Mouse (Mus musculus) limb, embryonic 11.5 days (tissue): Measurements from ENCODE around the gene Gcdh. TPM values are rescaled to one million over a fixed set of nuclear protein-coding genes. Genes with fewer than 3 reads are reported as not detected.

ENCODE experiments used
- ATAC-seq: fragments of 200-750 bp; cut with Nextera tagmentation; 2 replicates; pipeline ENCODE4 v1.8.0; 2017; ENCODE audit warnings: low read depth; ENCODE audit not compliant: insufficient number of reproducible peaks, low FRiP score, low TSS enrichment
- DNase-seq: peaks from one replicate; pipeline ENCODE4 v3.0.0-alpha.2; 2015; ENCODE audit warnings: low spot score
- H3K27ac ChIP-seq: fragments of 300-500 bp; sonication (generic); replicated peaks from 2 replicates; pipeline ENCODE4 v1.5.1; 2014; ENCODE audit warnings: low read depth, mild to moderate bottlenecking, low read length
- H3K27me3 ChIP-seq: fragments of 300-500 bp; sonication (generic); 2 replicates; pipeline ENCODE4 v1.6.1; 2014; ENCODE audit warnings: mild to moderate bottlenecking, low read length, mixed read lengths; ENCODE audit not compliant: control insufficient read depth, insufficient read depth
- H3K36me3 ChIP-seq: fragments of 300-500 bp; sonication (generic); 2 replicates; pipeline ENCODE4 v1.6.1; 2014; ENCODE audit warnings: mild to moderate bottlenecking, low read length, moderate library complexity, mixed read lengths; ENCODE audit not compliant: control insufficient read depth, insufficient read depth
- H3K4me1 ChIP-seq: fragments of 300-500 bp; sonication (generic); 2 replicates; pipeline ENCODE4 v1.6.1; 2014; ENCODE audit warnings: low read length, mixed read lengths; ENCODE audit not compliant: control insufficient read depth, insufficient read depth
- H3K4me2 ChIP-seq: fragments of 300-500 bp; sonication (generic); 2 replicates; pipeline ENCODE4 v1.6.1; 2014; ENCODE audit warnings: low read depth, mild to moderate bottlenecking, moderate library complexity; ENCODE audit not compliant: severe bottlenecking
- H3K4me3 ChIP-seq: fragments of 300-500 bp; sonication (generic); 2 replicates; pipeline ENCODE4 v1.5.1; 2014; ENCODE audit warnings: low read depth, low read length
- H3K9ac ChIP-seq: fragments of 300-500 bp; sonication (generic); 2 replicates; pipeline ENCODE4 v1.6.1; 2014; ENCODE audit warnings: mild to moderate bottlenecking, low read length
- H3K9me3 ChIP-seq: fragments of 300-500 bp; sonication (generic); 2 replicates; pipeline ENCODE4 v1.6.1; 2016; ENCODE audit warnings: low read length; ENCODE audit not compliant: control insufficient read depth
- WGBS: fragments of 180-500 bp; shearing (Covaris S2); extraction: QIAGEN DNeasy Blood & Tissue Kit; methylation state at CpG from one replicate; pipeline ENCODE4 v1.1.7; 2014; 5-methylcytosine and 5-hydroxymethylcytosine counted together
- microRNA-seq: library from miRNA; unstranded; fragments of <30 nt; microRNA quantifications from one replicate; pipeline ENCODE4, GENCODE M21; 2016
- polyA plus RNA-seq: library from polyadenylated mRNA; unstranded; fragments of >200 nt; fragmentation: Nextera tagmentation; extraction: Ambion mirVana; gene quantifications from 2 replicates; pipeline ENCODE4 v1.2.1, GENCODE M21; 2014

Gene Gcdh
- polyA plus RNA-seq, 1 experiment from 2014 or later, result 43.3 TPM

DNA sequence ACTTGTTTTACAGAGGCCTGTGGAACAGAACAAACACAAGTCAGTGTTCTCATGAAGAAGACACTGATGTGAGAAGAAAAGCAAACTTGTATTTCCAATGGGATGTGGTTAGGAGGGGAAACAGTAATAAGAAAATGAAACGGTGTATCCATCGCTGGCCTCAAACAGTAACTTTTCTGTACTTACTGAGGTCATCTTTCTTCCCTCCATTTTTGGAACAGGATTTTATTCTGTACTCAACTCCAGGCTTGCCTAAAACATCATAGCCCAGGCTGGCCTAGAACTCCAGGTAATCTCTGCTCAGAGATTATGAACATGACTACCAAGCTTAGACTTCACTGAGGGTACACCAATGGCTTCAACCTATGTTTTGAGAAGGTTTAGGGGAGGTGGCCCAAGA is 54.3 kb downstream of the Gcdh start:
- H3K36me3 ChIP-seq, result peaks cover 61% of the 10 kb centered on the region
- H3K27me3 ChIP-seq, result no peaks in the 10 kb centered on the region
- no peak overlapping the region for H3K27ac ChIP-seq
- WGBS, result 98% methylated on average over 2 of the region's 2 CpGs
- peak overlapping the region; percentile 91; the same call in 1 of the 2 replicates for H3K9ac ChIP-seq
- no peaks in the 10 kb centered on the region for H3K9me3 ChIP-seq
- no peak for ATAC-seq
- H3K4me1 ChIP-seq, result peaks cover 29% of the 10 kb centered on the region
- peak overlapping the region; percentile 94 for H3K4me3 ChIP-seq
- no peak for DNase-seq
- H3K4me2 ChIP-seq, result peak overlapping the region; percentile 68

- Histone ChIP-seq H3K4me3 (no peak overlapping the region), H3K27me3 (no peaks in the 10 kb centered on the region), H3K4me2 (no peak overlapping the region), H3K27ac (no peak overlapping the region; the same call in 1 of the 2 replicates), H3K9ac (no peak overlapping the region), H3K36me3 (peaks cover 56% of the 10 kb centered on the region), H3K9me3 (no peaks in the 10 kb centered on the region), H3K4me1 (peaks cover 29% of the 10 kb centered on the region)
- DNase-seq (no peak), ATAC-seq (no peak)
- 89% methylated on average over 5 of the region's 5 CpGs for WGBS
Measured at GRCm38 (mm10) chr8:84838513-84838912, 55.2 kb downstream of the Gcdh start.

- Histone ChIP-seq H3K9ac (no peak overlapping the region; the same call in 1 of the 2 replicates), H3K4me1 (peaks cover 31% of the 10 kb centered on the region)
- no peak for ATAC-seq
Measured at GRCm38 (mm10) chr8:84837912-84838470, 55.7 kb downstream of the Gcdh start.

GRCm38 (mm10) chr8:84837149-84837911 is 56.4 kb downstream of the Gcdh start:
- Histone ChIP-seq H3K9ac (peak overlapping the region; percentile 30; the same call in 1 of the 2 replicates), H3K9me3 (no peaks in the 10 kb centered on the region), H3K4me2 (peak overlapping the region; percentile 28), H3K36me3 (peaks cover 44% of the 10 kb centered on the region), H3K4me1 (peaks cover 30% of the 10 kb centered on the region), H3K27ac (peak overlapping the region; percentile 79), H3K27me3 (no peaks in the 10 kb centered on the region), H3K4me3 (0 out of 2 replicates have a peak overlapping the region, but pooled peaks have one; percentile 15)
- DNase-seq, result peak; percentile 63
- ATAC-seq, result peak; percentile 33
- WGBS, result 35% methylated on average over 8 of the region's 8 CpGs

More at GRCm38 (mm10) chr8:84837912-84838470, 55.7 kb downstream of the Gcdh start:
- H3K27me3 ChIP-seq, result no peaks in the 10 kb centered on the region
- H3K4me3 ChIP-seq, result no peak overlapping the region
- H3K9me3 ChIP-seq, result no peaks in the 10 kb centered on the region
- H3K27ac ChIP-seq, result peak overlapping the region; percentile 79
- no peak for DNase-seq
- 81% methylated on average over 15 of the region's 15 CpGs for WGBS
- peaks cover 50% of the 10 kb centered on the region for H3K36me3 ChIP-seq
- peak overlapping the region; percentile 28; the same call in 1 of the 2 replicates for H3K4me2 ChIP-seq

Small RNAs within 50 kb of the gene (microRNA-seq; reads per million reads assigned to microRNA genes)
- gene Gm24197 (not detected), gene Mir7069 (7.3 reads per million, percentile 17 among the genes with 10 or more reads in this experiment)

Other genes with a start within 250 kb of the Gcdh start
- 149 and 156 TPM in 2 replicates for gene Ier2, start 231.1 kb downstream of the Gcdh start, polyA plus RNA-seq
- 65.7 and 65.9 TPM in 2 replicates for gene Trmt1, start 207.6 kb downstream of the Gcdh start, polyA plus RNA-seq
- gene Nacc1, start 206.1 kb downstream of the Gcdh start, polyA plus RNA-seq, result 26.4 and 26.7 TPM in 2 replicates
- 3.9 and 4.8 TPM in 2 replicates for gene Lyl1, start 192.5 kb downstream of the Gcdh start, polyA plus RNA-seq
- 7.7 and 8.6 TPM in 2 replicates for gene G430095P16Rik, start 170.9 kb downstream of the Gcdh start, polyA plus RNA-seq
- 4.6 TPM in 2 replicates for gene Nfix, start 93.6 kb downstream of the Gcdh start, polyA plus RNA-seq
- 3.6 and 3.9 TPM in 2 replicates for gene Dand5, start 71.1 kb downstream of the Gcdh start, polyA plus RNA-seq
- gene Gadd45gip1, start 62.4 kb downstream of the Gcdh start, polyA plus RNA-seq, result 45.0 and 46.7 TPM in 2 replicates
- gene Rad23a, start 53.3 kb downstream of the Gcdh start, polyA plus RNA-seq, result 93.1 and 93.4 TPM in 2 replicates
- gene Calr, start 47.0 kb downstream of the Gcdh start, polyA plus RNA-seq, result 854 and 918 TPM in 2 replicates
- gene Farsa, start 36.9 kb downstream of the Gcdh start, polyA plus RNA-seq, result 99.9 and 105 TPM in 2 replicates
- 86.5 and 89.0 TPM in 2 replicates for gene Syce2, start 21.8 kb downstream of the Gcdh start, polyA plus RNA-seq
- 9.1 and 11.0 TPM in 2 replicates for gene Klf1, start 8.0 kb upstream of the Gcdh start, polyA plus RNA-seq
- gene Dnase2a, start 14.6 kb upstream of the Gcdh start, polyA plus RNA-seq, result 8.2 and 8.6 TPM in 2 replicates
- gene Mast1, start 43.4 kb upstream of the Gcdh start, polyA plus RNA-seq, result 0.17 and 0.71 TPM in 2 replicates
- gene Rtbdn, start 53.1 kb upstream of the Gcdh start, polyA plus RNA-seq, result 0.16 TPM in 1 of 2 replicates, not detected in the other
- gene Gm49661, start 75.5 kb upstream of the Gcdh start, polyA plus RNA-seq, result not detected in 2 replicates
- gene Prdx2, start 75.7 kb upstream of the Gcdh start, polyA plus RNA-seq, result 1,235 and 1,326 TPM in 2 replicates
- gene Rnaseh2a, start 75.8 kb upstream of the Gcdh start, polyA plus RNA-seq, result 127 and 133 TPM in 2 replicates
- gene Junb, start 84.8 kb upstream of the Gcdh start, polyA plus RNA-seq, result 7.2 and 7.7 TPM in 2 replicates
- gene Hook2, start 96.7 kb upstream of the Gcdh start, polyA plus RNA-seq, result 14.5 and 15.2 TPM in 2 replicates
- not detected in 2 replicates for gene Best2, start 120.6 kb upstream of the Gcdh start, polyA plus RNA-seq
- gene Asna1, start 131.4 kb upstream of the Gcdh start, polyA plus RNA-seq, result 119 and 131 TPM in 2 replicates
- 194 and 197 TPM in 2 replicates for gene Trir, start 132.9 kb upstream of the Gcdh start, polyA plus RNA-seq
- 12.7 and 16.3 TPM in 2 replicates for gene Tnpo2, start 143.0 kb upstream of the Gcdh start, polyA plus RNA-seq
- 21.0 and 21.2 TPM in 2 replicates for gene Fbxw9, start 166.1 kb upstream of the Gcdh start, polyA plus RNA-seq
- gene Gm5741, start 174.1 kb upstream of the Gcdh start, polyA plus RNA-seq, result 0.75 TPM in 1 of 2 replicates, not detected in the other
- 69.4 and 73.8 TPM in 2 replicates for gene Dhps, start 177.8 kb upstream of the Gcdh start, polyA plus RNA-seq
- gene Wdr83os, start 186.8 kb upstream of the Gcdh start, polyA plus RNA-seq, result 112 and 115 TPM in 2 replicates
- gene Wdr83, start 187.4 kb upstream of the Gcdh start, polyA plus RNA-seq, result 54.9 and 57.7 TPM in 2 replicates
- 22.1 and 23.4 TPM in 2 replicates for gene Man2b1, start 189.3 kb upstream of the Gcdh start, polyA plus RNA-seq
- gene Zfp791, start 229.2 kb upstream of the Gcdh start, polyA plus RNA-seq, result 2.1 and 2.3 TPM in 2 replicates